Comparison of ENCODE assay signal across 28 mouse cellular contexts in the genomic region with DNA sequence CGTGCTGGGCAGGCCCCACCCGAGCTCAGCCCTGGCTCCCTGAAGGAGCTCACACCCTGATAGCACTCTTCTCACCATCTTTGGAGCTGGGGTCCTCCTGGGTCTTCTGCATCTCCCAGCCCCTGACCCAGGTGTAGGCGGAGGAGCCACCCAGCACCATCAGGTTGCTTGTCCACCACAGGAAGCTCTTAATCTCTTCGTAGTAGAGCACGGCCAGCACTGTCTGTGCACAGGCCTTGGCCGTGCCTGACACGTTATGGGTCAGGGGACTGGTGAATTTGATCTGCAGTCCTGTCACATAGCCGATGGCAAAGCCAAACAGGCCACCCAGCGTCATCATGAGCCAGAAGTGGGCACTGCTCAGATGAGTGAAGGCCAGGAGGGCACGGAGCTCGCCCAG. TPM values are rescaled to one million over a fixed set of nuclear protein-coding genes. Genes with fewer than 3 reads are reported as not detected.
"Had no signal": no experiment of that assay in that cellular context is flagged by ENCODE, and none has a peak within 500 bp of the region (broad histone marks: within the 10 kb centered on the region; RNA-seq: fewer than 3 reads in every experiment).

No protein-coding gene starts in this region.

- H3K4me2 ChIP-seq: embryonic facial prominence, embryonic 12.5 days; embryonic facial prominence, embryonic 13.5 days; embryonic facial prominence, embryonic 15.5 days; forebrain, embryonic 12.5 days; forebrain, embryonic 13.5 days; forebrain, embryonic 15.5 days had no signal

- ATAC-seq: forebrain, embryonic 13.5 days; forebrain, embryonic 14.5 days; forebrain, embryonic 15.5 days; forebrain, embryonic 16.5 days; forebrain, postnatal 0 days had no signal

- H3K9me3 ChIP-seq: embryonic facial prominence, embryonic 10.5 days; embryonic facial prominence, embryonic 12.5 days; embryonic facial prominence, embryonic 13.5 days; embryonic facial prominence, embryonic 15.5 days; forebrain, embryonic 10.5 days; forebrain, embryonic 12.5 days; forebrain, embryonic 13.5 days; forebrain, embryonic 15.5 days had no signal

- H3K27me3 ChIP-seq: embryonic facial prominence, embryonic 12.5 days; embryonic facial prominence, embryonic 13.5 days; embryonic facial prominence, embryonic 15.5 days; forebrain, embryonic 12.5 days; forebrain, embryonic 13.5 days; forebrain, embryonic 15.5 days had no signal

- DNase-seq: cerebellum, adult 8-10 months; cerebellum, adult 9-11 months; cerebellum, postnatal 10 days; cerebellum, postnatal 14 days; cerebellum, postnatal 25 days; cerebellum, postnatal 36 days; embryo, embryonic 11 days; forebrain, postnatal 0 days; gastrocnemius, adult 2 months; gastrocnemius, postnatal 10 days; gastrocnemius, postnatal 14 days; gastrocnemius, postnatal 25 days; gastrocnemius, postnatal 36 days; heart, adult 18-20 months; heart, adult 2 months had no signal

- H3K27ac ChIP-seq: embryonic facial prominence, embryonic 10.5 days; embryonic facial prominence, embryonic 12.5 days; embryonic facial prominence, embryonic 13.5 days; embryonic facial prominence, embryonic 15.5 days; forebrain, embryonic 10.5 days; forebrain, embryonic 12.5 days; forebrain, embryonic 13.5 days; forebrain, embryonic 15.5 days; gastrocnemius, adult 2 months; heart, adult 2 months had no signal

- H3K9ac ChIP-seq: embryonic facial prominence, embryonic 12.5 days; embryonic facial prominence, embryonic 13.5 days; embryonic facial prominence, embryonic 15.5 days; forebrain, embryonic 12.5 days; forebrain, embryonic 13.5 days; forebrain, embryonic 15.5 days; forebrain, postnatal 0 days had no signal

- H3K4me3 ChIP-seq: embryonic facial prominence, embryonic 10.5 days; embryonic facial prominence, embryonic 12.5 days; embryonic facial prominence, embryonic 13.5 days; embryonic facial prominence, embryonic 15.5 days; erythroblast, embryonic 14.5 days; forebrain, embryonic 10.5 days; forebrain, embryonic 12.5 days; forebrain, embryonic 13.5 days; forebrain, embryonic 15.5 days; gastrocnemius, adult 2 months; heart, adult 2 months had no signal

RNA-seq across cellular contexts. Expression of gene Mapk8ip1, which starts 53.1 kb away (rescaled TPM):
- total RNA-seq: common myeloid progenitor, adult 5-6 weeks; granulocyte monocyte progenitor cell, adult 5-6 weeks had no signal
